Mouse (Mus musculus) neural tube, embryonic 12.5 days (tissue): ENCODE measurements around the gene Cd247. TPM values are rescaled to one million over a fixed set of nuclear protein-coding genes. Genes with fewer than 3 reads are reported as not detected.
"Not testable (repeated sequence)": the region's sequence is repeated elsewhere in the genome, so short reads cannot be mapped to it uniquely, and the experiment has no call there.

Source experiments
- ATAC-seq: fragments of 200-750 bp; cut with Nextera tagmentation; 2 replicates; pipeline ENCODE4 v1.8.0; 2017; ENCODE audit warnings: low read depth, mild to moderate bottlenecking, moderate TSS enrichment, moderate library complexity; ENCODE audit not compliant: low FRiP score
- H3K27ac ChIP-seq: fragments of 300-500 bp; sonication (generic); 2 replicates; pipeline ENCODE4 v1.5.1; 2016
- H3K27me3 ChIP-seq: fragments of 300-500 bp; sonication (generic); replicated peaks from 2 replicates; pipeline ENCODE4 v1.6.1; 2016; ENCODE audit warnings: mild to moderate bottlenecking
- H3K36me3 ChIP-seq: fragments of 300-500 bp; sonication (generic); 2 replicates; pipeline ENCODE4 v1.6.1; 2016; ENCODE audit warnings: mild to moderate bottlenecking
- H3K4me1 ChIP-seq: fragments of 300-500 bp; sonication (generic); 2 replicates; pipeline ENCODE4 v1.6.1; 2016
- H3K4me2 ChIP-seq: fragments of 300-500 bp; sonication (generic); replicated peaks from 2 replicates; pipeline ENCODE4 v1.6.1; 2016; ENCODE audit warnings: mild to moderate bottlenecking
- H3K4me3 ChIP-seq: fragments of 300-500 bp; sonication (generic); 2 replicates; pipeline ENCODE4 v1.5.1; 2016
- H3K9ac ChIP-seq: fragments of 300-500 bp; sonication (generic); 2 replicates; pipeline ENCODE4 v1.6.1; 2016; ENCODE audit warnings: mild to moderate bottlenecking
- H3K9me3 ChIP-seq: fragments of 300-500 bp; sonication (generic); 2 replicates; pipeline ENCODE4 v1.6.1; 2016; ENCODE audit warnings: mild to moderate bottlenecking
- WGBS: fragments of 180-500 bp; shearing (Covaris S2); methylation state at CpG from one replicate; pipeline ENCODE4 v1.1.7; 2016; 5-methylcytosine and 5-hydroxymethylcytosine counted together
- polyA plus RNA-seq: library from polyadenylated mRNA; unstranded; fragments of >200 nt; fragmentation: Nextera tagmentation; extraction: Ambion mirVana; gene quantifications from 2 replicates; pipeline ENCODE4 v1.2.1, GENCODE M21; 2016

Gene Cd247
- 1.2 and 1.8 TPM in 2 replicates for polyA plus RNA-seq

- Histone ChIP-seq H3K4me1 (peaks cover 10% of the 10 kb centered on the region; the same call in 1 of the 2 replicates), H3K9ac (no peak within 1 kb of the TSS), H3K27ac (no peak within 1 kb of the TSS), H3K9me3 (no peaks in the 10 kb centered on the region), H3K36me3 (no peaks in the 10 kb centered on the region), H3K4me3 (no peak within 1 kb of the TSS), H3K27me3 (peaks cover 29% of the 10 kb centered on the region), H3K4me2 (no peak within 1 kb of the TSS)
- no peak for ATAC-seq
- 74% methylated on average over 8 of the region's 8 CpGs for WGBS
These were observed at the start of gene Cd247 for GRCm38 (mm10) chr1:165788511-165788910. Cd247 (plus strand) TSS chr1:165788681.

GRCm38 (mm10) chr1:165738985-165739384 is 49.5 kb upstream of the Cd247 start:
- H3K9me3 ChIP-seq: no peaks in the 10 kb centered on the region
- H3K27me3 ChIP-seq: no peaks in the 10 kb centered on the region
- no peaks in the 10 kb centered on the region for H3K36me3 ChIP-seq
- H3K4me1 ChIP-seq: no peaks in the 10 kb centered on the region
- no peak overlapping the region for H3K4me2 ChIP-seq
- no peak for ATAC-seq
- H3K9ac ChIP-seq: no peak overlapping the region
- no peak overlapping the region for H3K27ac ChIP-seq
- WGBS: 72% methylated on average over 1 of the region's 1 CpGs
- H3K4me3 ChIP-seq: no peak overlapping the region

DNA sequence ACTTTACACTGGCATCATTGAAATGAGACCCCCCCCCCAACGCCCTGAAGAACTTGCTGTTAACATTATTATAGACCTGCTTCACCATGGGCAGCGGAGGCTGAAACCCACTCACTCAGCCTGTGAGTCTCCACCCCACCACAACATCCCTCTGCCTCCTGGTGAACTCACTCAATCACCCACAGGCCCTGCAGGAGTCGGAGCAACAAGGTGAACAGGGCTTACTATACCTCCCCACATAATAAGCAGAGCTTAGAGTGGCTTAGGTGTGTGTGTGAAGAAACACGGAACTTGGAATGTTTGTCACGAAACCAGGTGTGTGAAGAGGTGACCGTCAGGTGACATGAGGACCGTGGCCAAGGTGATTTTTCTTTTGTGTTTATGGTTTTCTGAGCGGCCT is 46.5 kb upstream of the Cd247 start:
- Histone ChIP-seq H3K4me3 (no peak overlapping the region), H3K9me3 (no peaks in the 10 kb centered on the region), H3K4me2 (no peak overlapping the region), H3K27me3 (no peaks in the 10 kb centered on the region), H3K36me3 (no peaks in the 10 kb centered on the region), H3K9ac (no peak overlapping the region), H3K27ac (no peak overlapping the region), H3K4me1 (no peaks in the 10 kb centered on the region)
- 86% methylated on average over 8 of the region's 8 CpGs for WGBS
- no peak for ATAC-seq

DNA sequence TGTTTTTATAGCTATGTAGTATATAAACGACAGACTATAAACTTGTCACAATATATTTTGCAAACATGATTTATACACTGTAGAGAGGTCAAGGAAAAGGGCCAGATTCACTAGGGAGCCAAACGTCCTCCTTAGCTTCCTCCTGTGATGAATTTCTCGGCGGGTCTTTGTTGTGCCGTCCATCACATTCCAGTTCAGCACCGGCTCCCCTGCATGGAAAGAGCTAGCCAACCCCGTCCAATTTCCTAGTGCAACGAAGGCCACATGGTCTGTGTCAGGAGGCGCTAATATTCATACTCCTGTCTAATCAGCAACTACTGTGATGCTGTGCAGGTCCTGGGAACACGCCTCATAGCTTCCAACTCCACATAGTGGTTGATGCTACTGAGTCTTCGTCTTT is 40.4 kb upstream of the Cd247 start:
- 39% methylated on average over 11 of the region's 11 CpGs for WGBS
- no peaks in the 10 kb centered on the region for H3K4me1 ChIP-seq
- no peak overlapping the region for H3K27ac ChIP-seq
- no peaks in the 10 kb centered on the region for H3K27me3 ChIP-seq
- H3K4me3 ChIP-seq: no peak overlapping the region
- no peak overlapping the region for H3K9ac ChIP-seq
- H3K36me3 ChIP-seq: no peaks in the 10 kb centered on the region
- no peak overlapping the region for H3K4me2 ChIP-seq
- ATAC-seq: 0 out of 2 replicates have a peak, but pooled peaks have one; percentile 33
- H3K9me3 ChIP-seq: no peaks in the 10 kb centered on the region

DNA sequence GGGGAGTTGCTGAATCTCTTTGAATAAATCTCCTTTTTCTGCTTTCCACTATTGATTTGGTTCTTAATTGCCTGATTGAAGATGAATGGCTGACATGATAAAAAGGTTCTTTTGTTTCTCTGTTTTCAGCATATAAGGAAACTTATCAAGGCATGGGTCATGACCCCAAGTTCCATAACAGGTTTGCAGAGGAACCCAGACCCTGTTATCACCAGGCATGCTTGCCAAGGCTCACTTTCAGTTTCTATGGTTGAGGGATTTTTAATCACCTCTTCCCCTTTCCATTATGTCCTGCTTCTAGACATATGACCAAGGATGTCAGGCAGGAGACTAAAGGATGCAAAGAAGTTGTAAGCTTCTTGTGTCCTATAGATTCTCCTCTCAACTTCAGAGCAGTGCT is 37.3 kb upstream of the Cd247 start:
- no peak overlapping the region for H3K27ac ChIP-seq
- H3K9ac ChIP-seq: no peak overlapping the region
- ATAC-seq: no peak
- H3K4me3 ChIP-seq: no peak overlapping the region
- no peaks in the 10 kb centered on the region for H3K27me3 ChIP-seq
- no peaks in the 10 kb centered on the region for H3K9me3 ChIP-seq
- no peaks in the 10 kb centered on the region for H3K4me1 ChIP-seq
- no peaks in the 10 kb centered on the region for H3K36me3 ChIP-seq
- H3K4me2 ChIP-seq: no peak overlapping the region

- Histone ChIP-seq H3K4me2 (no peak overlapping the region), H3K9ac (no peak overlapping the region), H3K36me3 (no peaks in the 10 kb centered on the region), H3K9me3 (no peaks in the 10 kb centered on the region), H3K27me3 (no peaks in the 10 kb centered on the region), H3K4me3 (no peak overlapping the region), H3K27ac (no peak overlapping the region), H3K4me1 (no peaks in the 10 kb centered on the region)
- ATAC-seq: no peak
- 80% methylated on average over 5 of the region's 5 CpGs for WGBS
These were observed 36.6 kb upstream of the Cd247 start for GRCm38 (mm10) chr1:165751838-165752237.

- Histone ChIP-seq H3K4me1 (no peaks in the 10 kb centered on the region), H3K9me3 (no peaks in the 10 kb centered on the region), H3K4me3 (no peak overlapping the region), H3K4me2 (no peak overlapping the region), H3K9ac (no peak overlapping the region), H3K27ac (no peak overlapping the region), H3K27me3 (no peaks in the 10 kb centered on the region), H3K36me3 (no peaks in the 10 kb centered on the region)
- WGBS: 85% methylated on average over 6 of the region's 6 CpGs
- ATAC-seq: no peak
These were observed 34.3 kb upstream of the Cd247 start for GRCm38 (mm10) chr1:165754205-165754604.

GRCm38 (mm10) chr1:165755194-165755593 is 33.3 kb upstream of the Cd247 start:
- Histone ChIP-seq H3K4me1 (no peaks in the 10 kb centered on the region), H3K4me2 (no peak overlapping the region), H3K27me3 (no peaks in the 10 kb centered on the region), H3K27ac (no peak overlapping the region), H3K36me3 (no peaks in the 10 kb centered on the region), H3K9me3 (no peaks in the 10 kb centered on the region), H3K9ac (no peak overlapping the region), H3K4me3 (no peak overlapping the region)
- 64% methylated on average over 4 of the region's 4 CpGs for WGBS
- ATAC-seq: no peak

DNA sequence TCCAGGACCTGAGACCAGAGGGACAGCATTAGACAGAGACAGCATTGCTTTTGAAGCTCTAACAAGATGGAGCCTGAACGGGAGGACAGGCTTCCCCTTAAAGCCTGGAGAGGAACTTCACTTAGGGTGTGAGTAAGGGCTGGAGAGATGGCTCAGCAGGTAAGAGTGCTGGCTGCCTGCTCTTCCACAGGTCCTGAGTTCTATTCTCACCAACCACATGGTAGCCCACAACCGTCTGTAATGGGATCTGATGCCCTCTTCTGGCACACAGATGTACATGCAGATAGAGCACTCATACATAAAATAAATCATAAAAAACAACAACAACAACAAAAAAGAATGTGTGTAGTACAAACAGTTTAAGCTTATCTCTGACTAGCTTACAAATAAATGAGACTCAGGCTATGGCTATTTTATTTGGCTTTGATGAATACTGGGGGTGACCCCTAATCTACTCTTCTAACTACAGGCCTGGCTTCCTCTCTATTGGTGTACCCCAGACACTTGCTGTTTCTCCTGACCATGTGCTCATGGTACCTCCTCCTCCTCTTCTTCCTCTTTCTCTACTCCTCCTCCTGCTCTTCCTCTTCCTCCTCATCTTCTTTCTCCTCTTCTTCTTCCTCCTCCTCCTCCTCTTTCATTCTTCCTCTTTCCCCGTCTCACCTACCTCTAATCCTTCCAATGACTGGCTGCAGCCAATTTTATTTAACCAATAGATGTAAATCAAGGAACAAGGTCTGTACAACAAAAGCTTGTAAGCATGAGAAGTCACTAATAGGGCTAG is 26.8 kb upstream of the Cd247 start:
- Histone ChIP-seq H3K9ac (no peak overlapping the region), H3K9me3 (no peaks in the 10 kb centered on the region), H3K27ac (no peak overlapping the region), H3K4me2 (no peak overlapping the region), H3K4me3 (no peak overlapping the region), H3K36me3 (no peaks in the 10 kb centered on the region), H3K27me3 (peaks cover 11% of the 10 kb centered on the region; the same call in 1 of the 2 replicates), H3K4me1 (peaks cover 9% of the 10 kb centered on the region; the same call in 1 of the 2 replicates)
- no peak for ATAC-seq
- 86% methylated on average over 3 of the region's 3 CpGs for WGBS

DNA sequence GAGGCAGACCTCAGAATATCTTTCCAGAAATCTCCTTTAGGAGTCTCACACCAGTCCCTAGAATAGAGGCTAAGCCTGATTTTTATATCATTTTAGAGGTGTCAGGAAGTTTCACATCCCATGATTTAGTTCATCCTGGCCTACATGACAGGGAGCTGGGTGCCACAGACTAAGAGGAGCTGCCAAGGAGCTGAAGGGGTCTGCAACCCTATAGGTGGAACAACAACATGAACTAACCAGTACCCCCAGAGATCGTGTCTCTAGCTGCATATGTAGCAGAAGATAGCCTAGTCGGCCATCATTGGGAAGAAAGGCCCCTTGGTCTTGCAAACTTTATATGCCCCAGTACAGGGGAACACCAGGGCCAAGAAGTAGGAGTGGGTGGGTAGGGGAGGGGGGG is 26.0 kb upstream of the Cd247 start:
- H3K9me3 ChIP-seq, H3K4me2 ChIP-seq, ATAC-seq, H3K27ac ChIP-seq, H3K4me1 ChIP-seq, H3K36me3 ChIP-seq, H3K9ac ChIP-seq, H3K4me3 ChIP-seq: not testable (repeated sequence)
- H3K27me3 ChIP-seq: peaks cover 15% of the 10 kb centered on the region; the same call in 1 of the 2 replicates
- 69% methylated on average over 2 of the region's 2 CpGs for WGBS

- ATAC-seq: 0 out of 2 replicates have a peak, but pooled peaks have one; percentile 26
- WGBS: 32% methylated on average over 14 of the region's 14 CpGs
These were observed 25.4 kb upstream of the Cd247 start for GRCm38 (mm10) chr1:165762914-165763634.

DNA sequence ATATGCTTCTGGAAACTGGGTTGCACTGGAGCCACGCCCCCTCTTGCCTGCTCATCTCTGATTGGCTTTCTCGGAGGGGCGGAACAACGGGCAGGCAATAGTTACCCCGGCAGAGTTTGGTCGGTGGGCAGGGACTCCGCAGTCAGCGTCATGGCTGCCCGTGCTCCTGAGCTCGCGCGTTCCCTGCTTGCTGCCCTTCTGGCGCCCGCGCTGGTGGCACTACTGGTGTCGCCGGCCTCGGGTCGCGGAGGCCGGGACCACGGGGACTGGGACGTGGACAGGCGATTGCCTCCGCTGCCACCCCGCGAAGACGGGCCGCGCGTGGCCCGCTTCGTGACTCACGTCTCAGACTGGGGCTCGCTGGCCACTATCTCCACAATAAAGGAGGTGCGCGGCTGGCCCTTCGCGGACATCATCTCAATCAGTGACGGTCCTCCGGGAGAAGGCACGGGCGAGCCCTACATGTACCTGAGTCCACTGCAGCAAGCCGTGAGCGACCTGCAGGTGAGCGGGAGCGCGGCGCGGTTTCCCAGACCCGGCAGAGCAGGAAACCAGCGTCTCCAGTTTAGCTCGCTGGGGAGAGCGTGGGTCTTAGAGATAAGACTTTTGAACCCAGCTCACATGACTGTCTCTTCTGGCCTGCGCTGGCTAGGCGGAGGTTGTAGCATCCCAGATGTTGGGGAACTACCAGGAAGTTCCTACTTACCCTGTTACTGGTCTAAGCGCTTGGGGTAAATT is 24.7 kb upstream of the Cd247 start, which contains the start of gene Creg1:
Gene Creg1, plus strand, starts transcription at position 112 of the 738 bp plus-strand sequence.
- H3K9ac ChIP-seq: peak within 1 kb of the TSS; percentile 73
- H3K27ac ChIP-seq: no peak within 1 kb of the TSS

More at GRCm38 (mm10) chr1:165762914-165763634, 25.4 kb upstream of the Cd247 start:
- Histone ChIP-seq H3K4me3 (no peak overlapping the region; the same call in 1 of the 2 replicates), H3K9ac (no peak overlapping the region), H3K27me3 (peaks cover 16% of the 10 kb centered on the region; the same call in 1 of the 2 replicates), H3K27ac (no peak overlapping the region), H3K4me1 (peaks cover 9% of the 10 kb centered on the region; the same call in 1 of the 2 replicates), H3K9me3 (no peaks in the 10 kb centered on the region), H3K4me2 (peak overlapping the region; percentile 96), H3K36me3 (no peaks in the 10 kb centered on the region)

More for the DNA sequence above, 24.7 kb upstream of the Cd247 start, which contains the start of gene Creg1:
- peak; percentile 99 for ATAC-seq
- H3K36me3 ChIP-seq: no peaks in the 10 kb centered on the region
- H3K4me1 ChIP-seq: peaks cover 9% of the 10 kb centered on the region; the same call in 1 of the 2 replicates
- WGBS: under 1% methylated on average over 57 of the region's 57 CpGs
- H3K4me2 ChIP-seq: peak within 1 kb of the TSS; percentile 96
- no peaks in the 10 kb centered on the region for H3K9me3 ChIP-seq
- H3K4me3 ChIP-seq: peak within 1 kb of the TSS; percentile 72
- H3K27me3 ChIP-seq: peaks cover 19% of the 10 kb centered on the region; the same call in 1 of the 2 replicates
